Mouse (Mus musculus): Measurements from ENCODE around the gene Adra2b. TPM values are rescaled to one million over a fixed set of nuclear protein-coding genes. Genes with fewer than 3 reads are reported as not detected.

The Adra2b gene
- total and polyA plus RNA-seq, 3 experiments: not detected

DNA sequence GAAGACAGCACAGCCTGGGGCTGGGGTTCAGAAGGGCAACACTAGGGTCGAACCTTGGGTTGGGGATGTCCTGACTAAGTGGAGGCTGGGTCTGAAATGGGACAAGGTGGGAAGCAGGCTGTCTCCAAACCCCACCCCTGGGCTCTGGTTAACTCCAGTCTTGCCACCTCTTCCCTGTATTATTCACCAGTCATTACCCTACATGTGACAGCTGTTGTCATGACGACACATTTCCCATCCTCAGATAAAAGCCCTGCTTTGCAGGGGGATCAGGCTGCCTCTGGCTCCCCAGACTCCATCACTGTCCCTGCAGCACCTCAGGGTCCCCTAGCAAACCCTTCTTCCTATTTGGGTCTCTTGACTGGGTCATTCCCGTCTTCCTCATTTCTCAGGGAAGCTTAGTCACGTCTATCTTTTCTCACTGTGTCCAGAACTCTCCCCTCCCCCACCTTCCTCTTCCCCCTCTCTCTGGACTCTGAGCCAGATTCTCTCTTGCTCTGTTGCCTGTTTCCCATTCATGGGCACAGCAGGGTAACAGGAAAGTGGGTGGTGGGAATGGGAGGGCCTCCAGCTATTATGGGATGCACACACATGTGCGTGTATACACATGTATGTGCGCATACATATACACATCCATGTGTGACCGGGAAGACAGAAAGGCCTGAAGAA lies 15.1 kb downstream of the Adra2b start:
- Histone ChIP-seq H3K36me3 (ENCODE audit: control insufficient read depth in 1 of 2, insufficient read depth in 2 of 2, low read length in 2 of 2) (no peaks in the 10 kb centered on the region), H3K9ac (ENCODE audit: control insufficient read depth, low read depth, low read length, poor library complexity, severe bottlenecking) (no peak overlapping the region), H3K4me3 (ENCODE audit: control insufficient read depth in 1 of 2, insufficient read depth in 1 of 2, low read depth in 2 of 2, low read length in 2 of 2) (no peak overlapping the region), H3K4me1 (ENCODE audit: control insufficient read depth in 1 of 2, insufficient read depth in 2 of 2, low read length in 2 of 2) (no peaks in the 10 kb centered on the region), H3K79me2 (ENCODE audit: control insufficient read depth, insufficient read depth, low read length, poor library complexity) (no peaks in the 10 kb centered on the region), H3K27ac (ENCODE audit: control insufficient read depth, low read depth, low read length) (no peak overlapping the region), H3K27me3 (ENCODE audit: control insufficient read depth in 1 of 2, insufficient read depth in 2 of 2, low read length in 2 of 2) (peaks cover 0 to 1% of the 10 kb centered on the region in 2 experiments; a peak in 1 of 4 replicates), H3K9me3 (replicated peaks; ENCODE audit: insufficient read depth, low read length) (no peaks in the 10 kb centered on the region)
- peak; percentile 21 for DNase-seq (ENCODE audit: low read depth, low spot score)
- TF ChIP-seq JUND (IDR thresholded peaks at IDR 0.05; ENCODE audit: low read depth, low read length) (no peak), CHD1 (IDR thresholded peaks at IDR 0.05; ENCODE audit: low read depth, low read length) (no peak), MEF2A (IDR thresholded peaks at IDR 0.05; ENCODE audit: extremely low read depth, insufficient replicate concordance, low read depth, low read length, poor library complexity, severe bottlenecking) (no peak), ELF1 (IDR thresholded peaks at IDR 0.05; ENCODE audit: low read depth, low read length) (no peak), USF1 (IDR thresholded peaks at IDR 0.05; ENCODE audit: low read depth, low read length) (no peak), NELFE (IDR thresholded peaks at IDR 0.05; ENCODE audit: low read depth, low read length) (no peak), MAX (IDR thresholded peaks at IDR 0.05; ENCODE audit: low read length) (no peak), CTCF (IDR thresholded peaks at IDR 0.05 in 2 of 3, conservative IDR thresholded peaks at IDR 0.05 in 1 of 3; ENCODE audit: control insufficient read depth in 1 of 3, insufficient read depth in 1 of 3, low read depth in 2 of 3, low read length in 3 of 3, poor library complexity in 1 of 3, severe bottlenecking in 1 of 3) (no peak), SIN3A (IDR thresholded peaks at IDR 0.05; ENCODE audit: low read length) (no peak), USF2 (IDR thresholded peaks at IDR 0.05; ENCODE audit: borderline replicate concordance in 1 of 2, insufficient read depth in 1 of 2, low read depth in 1 of 2, low read length in 2 of 2) (no peak), ZKSCAN1 (IDR thresholded peaks at IDR 0.05; ENCODE audit: low read depth, low read length) (no peak), POLR2AphosphoS5 (IDR thresholded peaks at IDR 0.05; ENCODE audit: borderline replicate concordance, low read depth, low read length) (no peak), TCF12 (IDR thresholded peaks at IDR 0.05; ENCODE audit: low read depth, low read length) (no peak), UBTF (IDR thresholded peaks at IDR 0.05; ENCODE audit: borderline replicate concordance, insufficient read depth, low read depth, low read length) (no peak), GATA1 (IDR thresholded peaks at IDR 0.05; ENCODE audit: low read depth, low read length) (no peak), ZNF384 (IDR thresholded peaks at IDR 0.05; ENCODE audit: low read depth, low read length) (no peak), RCOR1 (IDR thresholded peaks at IDR 0.05; ENCODE audit: low read depth, low read length) (no peak), ETS1 (IDR thresholded peaks at IDR 0.05; ENCODE audit: low read depth, low read length) (no peak)

- Histone ChIP-seq H3K36me3 (ENCODE audit: control insufficient read depth in 1 of 2, insufficient read depth in 2 of 2, low read length in 2 of 2) (no peaks in the 10 kb centered on the region), H3K27me3 (ENCODE audit: control insufficient read depth in 1 of 2, insufficient read depth in 2 of 2, low read length in 2 of 2) (peaks cover 0 to 1% of the 10 kb centered on the region in 2 experiments; a peak in 1 of 4 replicates), H3K27ac (ENCODE audit: control insufficient read depth, low read depth, low read length) (no peak overlapping the region), H3K4me1 (ENCODE audit: control insufficient read depth in 1 of 2, insufficient read depth in 2 of 2, low read length in 2 of 2) (no peaks in the 10 kb centered on the region), H3K9ac (ENCODE audit: control insufficient read depth, low read depth, low read length, poor library complexity, severe bottlenecking) (no peak overlapping the region), H3K79me2 (ENCODE audit: control insufficient read depth, insufficient read depth, low read length, poor library complexity) (no peaks in the 10 kb centered on the region), H3K4me3 (ENCODE audit: control insufficient read depth in 1 of 2, insufficient read depth in 1 of 2, low read depth in 2 of 2, low read length in 2 of 2) (no peak overlapping the region), H3K9me3 (replicated peaks; ENCODE audit: insufficient read depth, low read length) (no peaks in the 10 kb centered on the region)
- no peak for DNase-seq (ENCODE audit: low read depth, low spot score)
- TF ChIP-seq TBP (IDR thresholded peaks at IDR 0.05; ENCODE audit: low read depth, low read length) (no peak), ZMIZ1 (IDR thresholded peaks at IDR 0.05; ENCODE audit: low read depth, low read length) (no peak), CTCF (IDR thresholded peaks at IDR 0.05 in 2 of 3, conservative IDR thresholded peaks at IDR 0.05 in 1 of 3; ENCODE audit: control insufficient read depth in 1 of 3, insufficient read depth in 1 of 3, low read depth in 2 of 3, low read length in 3 of 3, poor library complexity in 1 of 3, severe bottlenecking in 1 of 3) (no peak), MAFK (IDR thresholded peaks at IDR 0.05; ENCODE audit: borderline replicate concordance, low read depth, low read length) (no peak), POLR2AphosphoS5 (IDR thresholded peaks at IDR 0.05; ENCODE audit: borderline replicate concordance, low read depth, low read length) (no peak), CHD2 (IDR thresholded peaks at IDR 0.05; ENCODE audit: low read length) (no peak), TCF12 (IDR thresholded peaks at IDR 0.05; ENCODE audit: low read depth, low read length) (no peak), ZNF384 (IDR thresholded peaks at IDR 0.05; ENCODE audit: low read depth, low read length) (no peak), GABPA (IDR thresholded peaks at IDR 0.05; ENCODE audit: low read depth, low read length) (no peak), EP300 (IDR thresholded peaks at IDR 0.05; ENCODE audit: low read depth in 1 of 2, low read length in 2 of 2) (no peak), RAD21 (IDR thresholded peaks at IDR 0.05; ENCODE audit: low read depth, low read length) (no peak), UBTF (IDR thresholded peaks at IDR 0.05; ENCODE audit: borderline replicate concordance, insufficient read depth, low read depth, low read length) (no peak), MAZ (IDR thresholded peaks at IDR 0.05; ENCODE audit: low read depth, low read length) (no peak), MEF2A (IDR thresholded peaks at IDR 0.05; ENCODE audit: extremely low read depth, insufficient replicate concordance, low read depth, low read length, poor library complexity, severe bottlenecking) (no peak), RCOR1 (IDR thresholded peaks at IDR 0.05; ENCODE audit: low read depth, low read length) (no peak), USF2 (IDR thresholded peaks at IDR 0.05; ENCODE audit: borderline replicate concordance in 1 of 2, insufficient read depth in 1 of 2, low read depth in 1 of 2, low read length in 2 of 2) (no peak), MYB (IDR thresholded peaks at IDR 0.05; ENCODE audit: low read depth, low read length) (no peak), POLR2A (IDR thresholded peaks at IDR 0.05; ENCODE audit: control insufficient read depth in 1 of 2, insufficient read depth in 1 of 2, low read depth in 1 of 2, low read length in 2 of 2, poor library complexity in 1 of 2) (no peak), SMC3 (IDR thresholded peaks at IDR 0.05; ENCODE audit: low read depth, low read length) (no peak), GATA1 (IDR thresholded peaks at IDR 0.05; ENCODE audit: low read depth, low read length) (no peak)
Measured at GRCm38 (mm10) chr2:127378611-127378990, 15.6 kb downstream of the Adra2b start.
